Mouse (Mus musculus): ENCODE measurements around the gene Kansl2. TPM values are rescaled to one million over a fixed set of nuclear protein-coding genes. Genes with fewer than 3 reads are reported as not detected.

Gene Kansl2
- polyA plus RNA-seq, 1 experiment from 2014 or later = 70.0 TPM

- peak overlapping the region; percentile 86 for H3K9ac ChIP-seq
- H3K4me2 ChIP-seq = peak overlapping the region; percentile 82
- ATAC-seq (replicated peaks; ENCODE audit: insufficient number of reproducible peaks, insufficient read depth, low FRiP score, low read depth) = peak; percentile 94
- H3K4me1 ChIP-seq (replicated peaks) = peaks cover 28% of the 10 kb centered on the region
- peak overlapping the region; percentile 97 for H3K27ac ChIP-seq
- H3K4me3 ChIP-seq = peak overlapping the region; percentile 85
- WGBS = under 1% methylated on average over 88 of the region's 88 CpGs
- H3K36me3 ChIP-seq = peaks cover 12% of the 10 kb centered on the region
- H3K27me3 ChIP-seq = no peaks in the 10 kb centered on the region
- H3K9me3 ChIP-seq (replicated peaks) = no peaks in the 10 kb centered on the region
These were observed 33.4 kb upstream of the Kansl2 start for GRCm38 (mm10) chr15:98567278-98568134.

GRCm38 (mm10) chr15:98566973-98567277 is 32.9 kb upstream of the Kansl2 start:
- Histone ChIP-seq H3K4me2 (peak overlapping the region; percentile 67), H3K9me3 (replicated peaks) (no peaks in the 10 kb centered on the region), H3K27me3 (no peaks in the 10 kb centered on the region), H3K4me3 (peak overlapping the region; percentile 85), H3K36me3 (peaks cover 12% of the 10 kb centered on the region), H3K4me1 (replicated peaks) (peaks cover 29% of the 10 kb centered on the region), H3K9ac (peak overlapping the region; percentile 86), H3K27ac (peak overlapping the region; percentile 97)
- ATAC-seq (replicated peaks; ENCODE audit: insufficient number of reproducible peaks, insufficient read depth, low FRiP score, low read depth) = no peak; the same call in 1 of the 2 replicates
- WGBS = 0% methylated on average over 15 of the region's 15 CpGs

DNA sequence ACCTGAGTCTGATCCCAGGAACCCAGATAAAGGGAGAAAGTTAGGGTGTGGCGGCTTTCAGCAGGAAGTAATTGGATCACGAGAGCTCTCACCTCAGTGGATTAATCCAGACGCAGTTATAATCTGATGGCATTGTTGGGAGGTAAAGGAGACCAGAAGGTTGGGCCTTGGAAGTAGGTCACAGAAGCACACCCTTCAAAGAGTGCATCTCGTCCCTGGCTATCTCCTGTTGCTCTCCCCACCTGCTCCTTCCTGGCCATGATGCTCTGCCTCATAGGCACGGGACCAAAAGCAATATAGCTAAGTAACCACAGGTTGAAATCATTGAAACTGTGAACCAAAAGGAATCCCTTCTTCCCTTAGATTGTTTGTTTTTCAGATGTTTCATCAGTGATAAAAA is 23.1 kb upstream of the Kansl2 start:
- no peak overlapping the region for H3K4me2 ChIP-seq
- no peaks in the 10 kb centered on the region for H3K9me3 ChIP-seq (replicated peaks)
- no peak overlapping the region for H3K27ac ChIP-seq
- WGBS = 89% methylated on average over 5 of the region's 5 CpGs
- H3K9ac ChIP-seq = no peak overlapping the region
- H3K27me3 ChIP-seq = no peaks in the 10 kb centered on the region
- ATAC-seq (replicated peaks; ENCODE audit: insufficient number of reproducible peaks, insufficient read depth, low FRiP score, low read depth) = no peak
- H3K36me3 ChIP-seq = peaks cover 54% of the 10 kb centered on the region
- H3K4me1 ChIP-seq (replicated peaks) = peaks cover 3% of the 10 kb centered on the region; the same call in 1 of the 2 replicates
- no peak overlapping the region for H3K4me3 ChIP-seq

DNA sequence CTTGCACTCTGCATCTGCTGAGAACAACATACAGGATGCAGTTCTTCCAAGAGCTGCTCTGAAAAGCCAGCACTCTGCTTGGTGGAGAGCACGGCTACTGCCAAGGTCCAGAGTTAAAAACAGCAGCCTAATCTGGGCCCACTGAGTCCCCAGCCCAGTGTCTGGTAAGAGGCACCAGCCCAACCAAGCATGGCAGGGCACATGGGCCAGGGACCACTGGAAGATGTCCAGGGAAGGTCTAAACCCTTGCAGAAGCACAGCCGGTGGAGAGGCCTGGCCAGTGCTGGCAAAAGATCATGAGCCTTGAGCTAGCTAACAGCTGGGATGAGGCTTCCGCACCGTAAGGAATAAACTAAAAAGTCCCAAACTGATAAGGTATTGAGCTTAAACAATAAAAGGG is 21.8 kb upstream of the Kansl2 start:
- H3K9me3 ChIP-seq (replicated peaks) = no peaks in the 10 kb centered on the region
- H3K27ac ChIP-seq = no peak overlapping the region
- H3K4me2 ChIP-seq = no peak overlapping the region
- H3K4me1 ChIP-seq (replicated peaks) = no peaks in the 10 kb centered on the region
- no peak overlapping the region for H3K4me3 ChIP-seq
- peaks cover 66% of the 10 kb centered on the region for H3K36me3 ChIP-seq
- no peak for ATAC-seq (replicated peaks; ENCODE audit: insufficient number of reproducible peaks, insufficient read depth, low FRiP score, low read depth)
- H3K27me3 ChIP-seq = no peaks in the 10 kb centered on the region
- 77% methylated on average over 4 of the region's 4 CpGs for WGBS
- no peak overlapping the region for H3K9ac ChIP-seq

DNA sequence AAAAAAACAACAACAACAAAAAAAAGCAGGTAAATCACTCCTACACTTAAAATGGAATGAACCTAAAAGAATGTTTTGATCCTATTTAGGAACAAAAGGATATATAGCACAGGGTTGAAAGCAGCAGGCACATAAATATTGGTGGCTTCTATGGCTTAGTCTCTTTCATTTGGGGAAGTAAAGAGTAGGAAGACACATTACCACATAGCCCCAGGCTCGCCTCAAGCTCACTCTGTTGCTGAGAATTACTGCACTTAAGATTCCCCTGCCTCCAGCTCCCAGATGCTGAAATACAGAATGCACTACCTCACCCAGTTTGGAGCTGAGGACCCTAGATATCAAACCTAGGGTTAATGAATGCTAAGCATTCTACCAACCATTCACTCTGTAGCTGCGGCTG is 18.7 kb upstream of the Kansl2 start:
- H3K36me3 ChIP-seq = peaks cover 68% of the 10 kb centered on the region
- no peak overlapping the region for H3K4me2 ChIP-seq

GRCm38 (mm10) chr15:98546843-98547242 is 12.8 kb upstream of the Kansl2 start:
- no peaks in the 10 kb centered on the region for H3K9me3 ChIP-seq (replicated peaks)
- no peak for ATAC-seq (replicated peaks; ENCODE audit: insufficient number of reproducible peaks, insufficient read depth, low FRiP score, low read depth)
- no peak overlapping the region for H3K27ac ChIP-seq
- H3K4me1 ChIP-seq (replicated peaks) = no peaks in the 10 kb centered on the region
- H3K27me3 ChIP-seq = no peaks in the 10 kb centered on the region
- no peak overlapping the region for H3K4me3 ChIP-seq
- H3K36me3 ChIP-seq = peaks cover 87% of the 10 kb centered on the region
- 84% methylated on average over 5 of the region's 5 CpGs for WGBS
- no peak overlapping the region for H3K9ac ChIP-seq
- no peak overlapping the region for H3K4me2 ChIP-seq

More for the DNA sequence above, 18.7 kb upstream of the Kansl2 start:
- ATAC-seq (replicated peaks; ENCODE audit: insufficient number of reproducible peaks, insufficient read depth, low FRiP score, low read depth) = no peak
- H3K4me1 ChIP-seq (replicated peaks) = no peaks in the 10 kb centered on the region
- H3K27me3 ChIP-seq = no peaks in the 10 kb centered on the region
- no peaks in the 10 kb centered on the region for H3K9me3 ChIP-seq (replicated peaks)
- WGBS = 80% methylated on average over 2 of the region's 2 CpGs
- no peak overlapping the region for H3K4me3 ChIP-seq
- H3K9ac ChIP-seq = no peak overlapping the region
- no peak overlapping the region for H3K27ac ChIP-seq

- H3K9ac ChIP-seq = no peak overlapping the region
- H3K27me3 ChIP-seq = no peaks in the 10 kb centered on the region
- no peak overlapping the region for H3K27ac ChIP-seq
- H3K9me3 ChIP-seq (replicated peaks) = no peaks in the 10 kb centered on the region
- ATAC-seq (replicated peaks; ENCODE audit: insufficient number of reproducible peaks, insufficient read depth, low FRiP score, low read depth) = no peak
- WGBS = 92% methylated on average over 3 of the region's 3 CpGs
- H3K4me3 ChIP-seq = no peak overlapping the region
- H3K36me3 ChIP-seq = peaks cover 78% of the 10 kb centered on the region
- H3K4me2 ChIP-seq = no peak overlapping the region
- H3K4me1 ChIP-seq (replicated peaks) = no peaks in the 10 kb centered on the region
These were observed 11.1 kb upstream of the Kansl2 start for GRCm38 (mm10) chr15:98545151-98545550.

DNA sequence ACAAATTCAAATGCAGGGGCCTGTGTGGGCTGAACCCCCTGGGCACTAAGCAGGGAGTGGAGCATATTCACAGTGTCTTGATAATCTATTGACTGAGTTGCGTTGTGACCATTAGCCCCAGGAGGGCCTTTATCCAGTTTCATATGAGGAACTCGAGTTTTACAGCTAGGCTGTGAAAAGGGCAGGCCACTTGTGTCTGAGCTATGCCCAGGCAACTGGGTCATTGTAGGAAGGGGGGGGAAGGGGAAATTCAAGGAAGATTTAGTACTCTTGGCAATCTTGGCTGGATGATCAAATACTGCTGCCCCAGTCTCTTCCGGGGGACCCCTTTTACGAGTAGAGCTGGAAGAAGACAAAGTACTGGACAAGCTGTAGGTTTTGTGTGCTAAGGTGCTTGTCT is 9.3 kb upstream of the Kansl2 start:
- ATAC-seq (replicated peaks; ENCODE audit: insufficient number of reproducible peaks, insufficient read depth, low FRiP score, low read depth) = no peak
- WGBS = 86% methylated on average over 4 of the region's 4 CpGs
- H3K27me3 ChIP-seq = no peaks in the 10 kb centered on the region
- H3K27ac ChIP-seq = no peak overlapping the region
- no peaks in the 10 kb centered on the region for H3K4me1 ChIP-seq (replicated peaks)
- H3K4me2 ChIP-seq = no peak overlapping the region
- H3K36me3 ChIP-seq = peaks cover 77% of the 10 kb centered on the region
- no peaks in the 10 kb centered on the region for H3K9me3 ChIP-seq (replicated peaks)
- no peak overlapping the region for H3K9ac ChIP-seq
- H3K4me3 ChIP-seq = no peak overlapping the region

- Histone ChIP-seq H3K9ac (no peak overlapping the region), H3K9me3 (replicated peaks) (no peaks in the 10 kb centered on the region), H3K27me3 (no peaks in the 10 kb centered on the region), H3K4me3 (no peak overlapping the region), H3K4me2 (no peak overlapping the region), H3K36me3 (peaks cover 58% of the 10 kb centered on the region), H3K27ac (no peak overlapping the region), H3K4me1 (replicated peaks) (no peaks in the 10 kb centered on the region)
- 88% methylated on average over 6 of the region's 6 CpGs for WGBS
- ATAC-seq (replicated peaks; ENCODE audit: insufficient number of reproducible peaks, insufficient read depth, low FRiP score, low read depth) = no peak
These were observed 7.0 kb upstream of the Kansl2 start for GRCm38 (mm10) chr15:98541064-98541463.

GRCm38 (mm10) chr15:98537923-98538322 is 3.9 kb upstream of the Kansl2 start:
- Histone ChIP-seq H3K27me3 (no peaks in the 10 kb centered on the region), H3K4me1 (replicated peaks) (peaks cover 2% of the 10 kb centered on the region), H3K36me3 (peaks cover 28% of the 10 kb centered on the region), H3K27ac (no peak overlapping the region), H3K9ac (no peak overlapping the region), H3K4me2 (no peak overlapping the region), H3K9me3 (replicated peaks) (no peaks in the 10 kb centered on the region), H3K4me3 (no peak overlapping the region)
- no peak for ATAC-seq (replicated peaks; ENCODE audit: insufficient number of reproducible peaks, insufficient read depth, low FRiP score, low read depth)
- WGBS = 68% methylated on average over 4 of the region's 4 CpGs

DNA sequence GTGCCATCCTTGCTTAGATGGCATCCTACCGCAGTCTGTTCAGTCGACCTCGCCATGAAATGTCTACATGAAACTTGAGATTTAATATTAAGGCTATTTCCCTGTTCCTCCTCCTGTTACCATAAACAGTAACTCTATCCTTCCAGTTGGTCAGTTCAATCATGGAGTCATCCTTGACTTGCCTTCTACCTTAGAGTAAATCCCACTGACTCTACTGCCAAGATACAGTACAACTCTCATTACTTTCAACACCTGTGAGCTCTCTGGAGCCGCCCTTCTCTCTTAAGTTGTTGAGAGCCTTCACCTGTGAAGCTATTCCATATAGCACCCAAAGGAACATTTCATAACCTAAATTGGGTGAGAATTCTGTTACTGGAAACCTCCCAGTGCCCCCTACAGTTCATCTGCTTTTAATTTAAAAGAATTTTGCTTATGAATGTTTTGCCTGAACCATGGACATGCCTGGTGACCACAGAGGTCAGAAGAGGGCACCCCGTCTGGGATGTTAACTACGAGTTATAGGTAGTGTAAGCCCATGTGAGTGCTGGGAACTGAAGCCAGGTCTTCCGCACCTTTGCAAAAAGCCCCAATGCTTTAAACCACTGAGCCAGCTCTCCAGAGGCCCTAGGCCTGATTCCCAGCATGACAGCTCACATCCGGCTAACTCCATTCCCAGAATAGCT is 2.9 kb upstream of the Kansl2 start:
- 80% methylated on average over 8 of the region's 8 CpGs for WGBS
- no peak overlapping the region for H3K4me3 ChIP-seq
- no peak overlapping the region for H3K9ac ChIP-seq
- H3K9me3 ChIP-seq (replicated peaks) = no peaks in the 10 kb centered on the region
- H3K4me2 ChIP-seq = no peak overlapping the region
- peaks cover 10% of the 10 kb centered on the region for H3K4me1 ChIP-seq (replicated peaks)
- ATAC-seq (replicated peaks; ENCODE audit: insufficient number of reproducible peaks, insufficient read depth, low FRiP score, low read depth) = no peak
- H3K27me3 ChIP-seq = no peaks in the 10 kb centered on the region
- H3K27ac ChIP-seq = no peak overlapping the region; the same call in 1 of the 2 replicates
- H3K36me3 ChIP-seq = peaks cover 21% of the 10 kb centered on the region
